Mouse (Mus musculus): Measurements from ENCODE around the gene Akap2.

Akap2 gene

DNA sequence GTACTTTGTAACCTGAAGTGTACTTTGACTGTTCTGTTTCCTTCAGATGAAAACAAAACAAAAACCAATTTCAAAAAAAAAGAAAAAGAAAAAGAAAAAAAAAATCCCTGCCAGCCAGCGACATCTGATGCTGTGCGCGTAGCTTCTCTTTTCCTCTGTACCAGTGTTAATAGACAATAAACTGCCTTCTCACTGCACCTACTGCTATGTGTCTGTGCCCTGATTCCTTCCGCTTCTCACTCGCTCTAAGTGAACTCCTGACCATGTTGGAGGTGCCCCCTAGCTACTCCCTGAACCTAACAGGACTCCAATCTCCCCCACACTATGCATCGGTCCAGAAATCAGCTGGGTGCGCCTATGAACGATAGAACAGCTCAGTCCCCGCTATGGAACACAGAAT lies at the start of gene Akap2:
Gene Akap2, plus strand, starts transcription at position 304 of the 400 bp plus-strand sequence.
- DNase-seq (ENCODE audit: low read depth, low spot score), result no peak

DNA sequence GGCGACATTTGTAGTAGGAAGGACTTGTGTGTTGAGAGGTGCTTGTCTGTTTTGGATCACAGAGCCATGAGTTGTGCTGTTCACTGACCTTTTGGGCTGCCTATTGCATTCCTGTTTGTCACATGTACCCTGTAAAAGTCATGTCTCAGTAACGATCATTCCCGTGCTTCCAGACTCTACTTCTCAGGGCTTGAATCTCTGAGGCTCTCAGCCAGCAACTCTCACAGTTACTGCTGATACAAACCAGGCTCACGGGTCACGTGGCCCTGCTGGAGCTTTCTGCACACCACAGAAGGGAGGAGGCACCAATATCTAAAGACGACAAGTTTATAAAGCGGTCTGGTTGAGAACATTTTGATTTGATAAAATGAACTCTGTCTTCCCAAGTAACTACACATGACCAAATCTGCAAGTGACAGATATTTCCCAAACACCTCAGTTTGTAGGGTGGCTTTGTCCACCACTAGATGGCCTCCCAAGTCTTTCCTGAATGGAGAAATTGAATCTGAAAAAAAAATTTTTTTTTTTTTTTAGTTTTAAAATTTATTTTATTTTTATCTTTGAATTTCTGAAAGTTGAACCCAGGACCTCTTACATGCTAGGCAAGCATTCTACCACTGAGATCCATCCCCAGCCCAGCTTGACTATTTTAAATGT lies 46.5 kb upstream of the Akap2 start:
- DNase-seq (ENCODE audit: low read depth, low spot score), result peak; percentile 56

- DNase-seq (ENCODE audit: low read depth, low spot score), result no peak
Observed at GRCm38 (mm10) chr4:57672541-57672940, 44.9 kb upstream of the Akap2 start.

GRCm38 (mm10) chr4:57672996-57673906 lies 44.2 kb upstream of the Akap2 start:
- DNase-seq (ENCODE audit: low read depth, low spot score), result peak; percentile 93

- DNase-seq (ENCODE audit: low read depth, low spot score), result no peak
Observed at GRCm38 (mm10) chr4:57674351-57674750, 43.1 kb upstream of the Akap2 start.

DNA sequence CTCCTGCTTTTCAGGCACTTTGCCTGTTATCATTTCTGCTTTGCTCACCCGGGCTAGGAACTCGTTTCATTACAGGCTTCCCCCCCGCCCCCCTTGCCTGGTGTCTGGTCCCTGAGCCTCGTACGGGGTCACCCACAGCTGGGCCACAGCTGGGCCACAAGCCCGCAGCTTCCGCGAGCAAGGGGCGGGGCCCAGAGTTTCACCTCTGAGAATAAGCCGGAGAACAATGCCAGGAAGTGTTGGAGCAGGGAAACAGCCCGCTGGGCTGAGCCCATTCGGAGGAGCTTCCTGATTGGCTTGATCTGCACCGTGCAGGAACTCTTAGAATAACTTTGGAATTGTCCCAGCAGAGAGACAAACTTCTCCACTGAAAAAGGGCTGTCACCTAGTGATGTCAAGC lies 42.1 kb upstream of the Akap2 start:
- DNase-seq (ENCODE audit: low read depth, low spot score), result no peak

DNA sequence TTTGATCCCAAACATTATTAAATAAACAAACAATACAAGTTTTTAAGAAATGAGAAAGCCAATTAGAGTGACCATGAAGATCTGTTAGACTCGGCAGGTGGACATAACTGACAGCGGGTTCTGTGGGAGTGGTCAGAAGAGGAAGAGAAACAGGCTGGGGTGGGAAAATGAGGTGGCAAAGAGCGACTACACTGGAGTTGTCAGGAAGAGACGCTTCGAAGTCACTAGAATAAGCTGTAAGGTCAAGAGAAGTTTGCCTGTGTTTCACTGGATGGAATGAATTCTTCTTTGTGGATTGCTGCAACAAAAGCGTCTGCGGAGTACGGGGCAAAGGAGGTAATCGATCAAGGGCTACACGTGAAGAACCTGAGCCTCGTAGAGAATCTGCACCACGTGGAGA lies 39.5 kb upstream of the Akap2 start:
- no peak for DNase-seq (ENCODE audit: low read depth, low spot score)

GRCm38 (mm10) chr4:57678991-57679457 lies 38.4 kb upstream of the Akap2 start:
- DNase-seq (ENCODE audit: low read depth, low spot score), result no peak

- no peak for DNase-seq (ENCODE audit: low read depth, low spot score)
Observed at GRCm38 (mm10) chr4:57680186-57680585, 37.3 kb upstream of the Akap2 start.

DNA sequence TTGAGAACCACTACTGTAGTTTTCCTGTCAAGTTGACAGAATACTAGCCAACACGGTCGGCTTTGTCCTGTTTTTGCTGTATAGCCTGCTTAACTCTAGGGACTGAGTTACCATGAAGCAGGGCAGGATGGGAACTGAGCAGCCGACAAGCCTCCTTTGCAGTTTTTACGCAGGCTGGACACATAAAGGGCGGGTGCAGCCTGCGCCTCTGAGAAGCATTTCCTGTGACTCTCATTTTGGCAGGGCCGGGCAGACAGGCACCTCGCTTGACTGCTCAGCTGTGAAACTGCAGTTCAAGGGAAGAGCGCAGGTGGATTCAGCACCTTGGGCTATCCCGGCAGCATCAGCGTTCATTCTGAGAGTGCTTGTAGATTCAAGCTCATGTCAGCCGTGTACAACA lies 35.9 kb upstream of the Akap2 start:
- no peak for DNase-seq (ENCODE audit: low read depth, low spot score)

DNA sequence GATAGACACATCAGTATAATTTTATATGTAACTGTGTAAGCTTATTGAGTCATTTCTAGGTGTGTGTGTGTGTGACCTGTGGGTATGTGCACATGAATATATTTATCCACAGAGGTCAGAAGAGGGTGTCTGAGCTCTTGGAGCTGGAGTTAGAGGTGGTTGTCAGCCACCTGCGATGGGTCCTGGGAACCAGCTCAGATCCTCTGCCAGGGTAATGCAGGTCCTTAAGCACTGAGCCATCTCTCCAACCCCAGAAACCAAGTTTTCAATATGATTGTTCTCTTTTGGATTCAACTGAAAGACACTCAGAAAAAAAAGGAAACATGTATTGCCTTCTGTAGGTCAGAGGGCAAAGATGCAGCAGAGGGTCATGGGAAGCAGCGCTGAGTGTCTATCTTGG lies 35.1 kb upstream of the Akap2 start:
- DNase-seq (ENCODE audit: low read depth, low spot score), result no peak

GRCm38 (mm10) chr4:57682944-57683343 lies 34.5 kb upstream of the Akap2 start:
- DNase-seq (ENCODE audit: low read depth, low spot score), result no peak

GRCm38 (mm10) chr4:57684676-57685215 lies 32.7 kb upstream of the Akap2 start:
- DNase-seq (ENCODE audit: low read depth, low spot score), result no peak

DNA sequence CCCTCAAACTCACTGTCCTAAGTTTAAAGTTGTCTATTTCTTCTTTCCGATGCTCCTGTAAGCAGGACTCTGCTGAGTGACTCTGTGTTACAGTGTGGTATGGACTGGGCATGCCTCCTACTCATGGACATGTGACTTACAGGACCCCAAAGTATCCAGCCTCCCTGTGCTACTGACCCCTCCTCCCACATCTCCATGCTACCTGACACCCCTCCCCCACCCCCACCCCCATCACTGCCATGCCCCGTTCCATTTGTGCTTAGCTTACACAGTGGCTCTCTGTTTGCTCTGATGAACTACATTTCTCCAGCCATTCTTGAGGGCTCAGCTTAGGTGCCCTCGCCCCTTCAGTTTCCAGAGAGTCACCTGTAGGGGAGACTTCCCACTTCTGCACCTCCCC lies 30.7 kb upstream of the Akap2 start:
- no peak for DNase-seq (ENCODE audit: low read depth, low spot score)

- DNase-seq (ENCODE audit: low read depth, low spot score), result no peak
Observed at GRCm38 (mm10) chr4:57687583-57687982, 29.9 kb upstream of the Akap2 start.

- no peak for DNase-seq (ENCODE audit: low read depth, low spot score)
Observed at GRCm38 (mm10) chr4:57688131-57688530, 29.3 kb upstream of the Akap2 start.

DNA sequence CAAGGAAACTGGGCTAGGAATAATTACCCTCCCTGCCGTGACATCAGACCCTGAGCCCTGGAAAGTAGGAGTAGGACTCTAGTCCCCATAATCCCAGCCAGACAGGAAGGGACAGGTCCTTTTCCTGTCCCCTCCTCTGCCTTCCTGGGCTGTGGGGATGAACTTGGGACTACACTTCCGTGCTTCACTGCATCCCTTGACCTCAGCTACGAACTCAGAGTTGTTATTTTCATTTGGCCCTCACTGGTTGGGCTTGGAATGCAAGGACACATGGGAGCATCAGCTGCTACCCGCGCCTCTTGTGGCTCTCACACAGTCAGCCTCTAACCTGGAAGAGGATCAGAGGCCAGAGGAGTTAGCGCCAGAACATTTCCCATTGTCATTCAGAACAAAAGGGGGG lies 27.5 kb upstream of the Akap2 start:
- DNase-seq (ENCODE audit: low read depth, low spot score), result no peak

DNA sequence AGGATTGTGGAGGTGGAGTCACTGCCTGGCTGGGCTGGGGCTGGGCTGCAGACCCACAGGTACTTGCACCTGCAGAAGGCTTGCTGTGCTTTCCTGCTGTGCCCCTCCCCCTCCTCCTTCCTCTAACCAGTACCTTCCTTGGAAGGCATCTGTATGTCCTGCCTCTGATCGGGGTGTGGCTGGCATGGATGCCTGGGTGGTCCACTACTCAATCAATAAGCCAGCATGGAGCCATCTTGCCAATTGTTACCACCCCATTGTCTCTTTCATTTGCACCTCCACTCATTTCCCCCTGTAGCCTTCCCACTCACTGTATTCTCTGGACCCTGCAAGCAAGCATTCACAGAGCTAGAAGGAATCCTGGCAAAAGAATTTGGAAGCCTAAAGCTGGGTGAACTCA lies 26.7 kb upstream of the Akap2 start:
- DNase-seq (ENCODE audit: low read depth, low spot score), result no peak

- DNase-seq (ENCODE audit: low read depth, low spot score), result peak; percentile 32
Observed at GRCm38 (mm10) chr4:57694356-57695136, 22.9 kb upstream of the Akap2 start.

DNA sequence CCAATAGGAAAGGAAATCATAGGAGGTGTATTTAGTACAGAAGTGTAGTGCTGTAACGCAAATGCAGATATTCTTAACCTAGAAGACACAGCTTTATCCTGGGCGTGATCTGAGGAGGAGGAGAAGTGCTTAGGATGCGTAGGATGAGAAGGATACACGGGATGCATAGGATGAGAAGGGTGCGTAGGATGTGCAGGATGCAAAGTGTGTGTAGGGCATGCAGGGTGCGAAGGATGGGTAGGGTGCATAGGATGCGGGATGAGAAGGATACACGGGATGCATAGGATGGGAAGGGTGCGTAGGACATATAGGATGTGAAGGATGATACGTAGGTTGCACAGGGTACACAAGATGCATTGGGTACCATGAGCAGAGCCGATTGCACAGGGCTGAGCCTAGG lies 20.5 kb upstream of the Akap2 start:
- DNase-seq (ENCODE audit: low read depth, low spot score), result no peak

DNA sequence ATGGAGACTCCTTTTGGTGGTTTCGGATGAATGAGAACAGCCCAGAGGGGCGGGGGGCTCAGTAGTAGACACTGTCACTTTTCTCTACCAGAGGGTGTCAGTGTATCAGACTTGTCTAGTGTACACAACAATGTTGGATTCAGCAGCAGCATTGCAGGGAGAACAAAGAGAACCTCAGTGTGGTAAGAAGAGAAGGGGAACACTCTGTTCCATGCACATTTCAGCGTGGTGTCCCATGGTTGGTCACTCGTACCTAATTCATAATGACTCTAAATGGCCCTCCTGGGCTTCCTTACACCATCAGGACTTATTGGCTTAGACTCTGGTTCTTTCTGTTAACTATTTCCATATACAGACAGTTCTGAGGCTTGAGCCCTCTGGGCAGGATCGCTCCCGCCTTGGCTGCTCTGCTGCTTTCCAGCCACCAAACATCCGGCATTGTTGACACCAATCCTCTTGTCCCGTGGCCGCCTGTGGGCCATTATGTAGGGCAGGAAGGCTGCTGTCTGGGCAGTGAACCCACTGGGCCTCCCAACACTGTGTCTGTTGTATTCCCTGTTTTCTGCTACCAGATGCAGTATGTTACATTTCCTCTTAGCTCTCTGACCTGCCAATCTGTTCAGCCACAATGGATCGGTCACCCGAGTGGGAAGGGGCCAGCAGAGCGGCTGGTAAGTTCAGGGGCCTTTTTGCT lies 19.4 kb upstream of the Akap2 start:
- no peak for DNase-seq (ENCODE audit: low read depth, low spot score)

Data from 3T3-L1 (cell line).